Mouse (Mus musculus): ENCODE measurements around the gene Paqr5. TPM values are rescaled to one million over a fixed set of nuclear protein-coding genes. Genes with fewer than 3 reads are reported as not detected.

Gene Paqr5
- polyA plus RNA-seq, 1 experiment from 2014 or later, result 0.38 TPM

DNA sequence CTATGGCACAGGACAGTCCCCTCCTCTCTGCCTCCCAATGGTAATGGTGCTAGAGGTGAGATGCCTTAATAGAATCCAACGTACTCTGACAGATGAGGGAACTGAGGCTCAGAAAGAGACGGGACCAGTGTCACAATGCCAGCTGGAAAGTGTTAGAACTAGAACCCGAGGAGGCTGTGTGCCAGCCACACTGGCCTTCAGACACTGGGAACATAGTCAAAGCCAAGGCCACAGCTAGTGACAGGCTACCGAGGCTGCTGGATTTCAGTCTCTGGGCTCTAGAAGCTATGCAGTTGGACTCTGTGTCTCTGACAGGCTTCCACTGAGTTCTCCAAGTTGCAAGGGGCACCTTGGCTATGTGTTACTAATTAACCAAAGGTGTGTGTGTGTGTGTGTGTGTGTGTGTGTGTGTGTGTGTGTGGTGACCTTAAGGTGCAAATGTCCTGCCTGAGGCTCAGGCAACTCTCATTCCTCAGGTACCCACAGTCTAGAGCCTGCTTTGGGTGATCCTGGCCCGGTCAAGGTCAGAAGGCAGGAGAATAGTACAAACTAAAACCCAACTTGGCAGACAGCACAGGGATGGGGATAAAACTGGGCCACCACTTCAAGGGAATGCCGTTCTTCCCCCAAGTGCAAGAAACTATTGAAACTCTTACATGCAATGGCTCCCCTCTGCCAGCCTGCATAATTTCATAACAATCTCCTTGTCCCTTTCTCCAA is 3.5 kb downstream of the Paqr5 start:
- no peak overlapping the region for H3K9ac ChIP-seq (ENCODE audit: low read length)
- H3K27me3 ChIP-seq (ENCODE audit: control insufficient read depth, insufficient read depth, low read length), result peaks cover 26% of the 10 kb centered on the region
- no peak for ATAC-seq (ENCODE audit: insufficient number of reproducible peaks, insufficient read depth, low FRiP score, low read depth)
- 80% methylated on average over 6 of the region's 6 CpGs for WGBS
- H3K4me1 ChIP-seq (ENCODE audit: control insufficient read depth in 2 of 2, insufficient read depth in 2 of 2, low read length in 2 of 2), result peaks cover 4 to 5% of the 10 kb centered on the region in 2 experiments; a peak in 1 of 4 replicates
- H3K9me3 ChIP-seq (ENCODE audit: control insufficient read depth, low read length), result no peaks in the 10 kb centered on the region
- H3K4me2 ChIP-seq (ENCODE audit: low read length), result no peak overlapping the region
- no peak overlapping the region for H3K4me3 ChIP-seq (ENCODE audit: control insufficient read depth in 1 of 2, insufficient read depth in 1 of 2, low read depth in 1 of 2, low read length in 2 of 2)
- no peaks in the 10 kb centered on the region for H3K36me3 ChIP-seq (ENCODE audit: control insufficient read depth, insufficient read depth, low read length)
- H3K27ac ChIP-seq (replicated peaks in 1 of 2; ENCODE audit: control insufficient read depth in 1 of 2, insufficient read depth in 1 of 2, low read depth in 2 of 2, low read length in 2 of 2), result no peak overlapping the region

DNA sequence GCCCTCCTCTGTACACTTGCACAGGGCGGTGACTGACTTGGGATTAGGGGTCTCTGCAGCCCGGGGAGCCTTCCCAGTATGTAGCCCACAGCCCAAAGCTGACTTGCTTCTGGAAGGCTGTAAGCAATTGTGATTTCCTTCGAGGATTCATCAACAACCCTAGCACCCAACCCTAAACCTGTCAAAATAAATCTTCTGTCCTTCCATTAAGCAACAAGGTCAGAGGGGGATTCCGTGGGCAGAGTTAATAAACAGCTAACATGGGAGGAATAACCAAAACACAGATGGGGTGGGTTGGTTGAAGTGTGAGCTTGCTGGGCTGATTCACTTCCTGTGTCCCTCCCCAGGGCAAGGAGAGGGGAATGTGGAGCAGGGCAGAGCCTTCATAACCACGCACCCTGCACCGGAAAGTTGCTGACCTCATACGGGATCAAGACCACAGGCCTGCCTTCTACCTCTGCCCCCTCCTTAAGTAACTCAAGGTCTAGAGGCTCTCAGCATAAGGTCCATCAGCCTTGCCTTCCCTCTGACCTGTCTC is 5.0 kb downstream of the Paqr5 start:
- no peak for ATAC-seq (ENCODE audit: insufficient number of reproducible peaks, insufficient read depth, low FRiP score, low read depth)
- Histone ChIP-seq H3K4me3 (ENCODE audit: control insufficient read depth in 1 of 2, insufficient read depth in 1 of 2, low read depth in 1 of 2, low read length in 2 of 2) (no peak overlapping the region), H3K27ac (replicated peaks in 1 of 2; ENCODE audit: control insufficient read depth in 1 of 2, insufficient read depth in 1 of 2, low read depth in 2 of 2, low read length in 2 of 2) (no peak overlapping the region), H3K27me3 (ENCODE audit: control insufficient read depth, insufficient read depth, low read length) (peaks cover 16% of the 10 kb centered on the region), H3K4me2 (ENCODE audit: low read length) (no peak overlapping the region), H3K9ac (ENCODE audit: low read length) (no peak overlapping the region), H3K9me3 (ENCODE audit: control insufficient read depth, low read length) (no peaks in the 10 kb centered on the region), H3K4me1 (ENCODE audit: control insufficient read depth in 2 of 2, insufficient read depth in 2 of 2, low read length in 2 of 2) (peaks cover 0 to 4% of the 10 kb centered on the region in 2 experiments; a peak in 1 of 4 replicates), H3K36me3 (ENCODE audit: control insufficient read depth, insufficient read depth, low read length) (no peaks in the 10 kb centered on the region)
- WGBS, result 67% methylated on average over 7 of the region's 7 CpGs

DNA sequence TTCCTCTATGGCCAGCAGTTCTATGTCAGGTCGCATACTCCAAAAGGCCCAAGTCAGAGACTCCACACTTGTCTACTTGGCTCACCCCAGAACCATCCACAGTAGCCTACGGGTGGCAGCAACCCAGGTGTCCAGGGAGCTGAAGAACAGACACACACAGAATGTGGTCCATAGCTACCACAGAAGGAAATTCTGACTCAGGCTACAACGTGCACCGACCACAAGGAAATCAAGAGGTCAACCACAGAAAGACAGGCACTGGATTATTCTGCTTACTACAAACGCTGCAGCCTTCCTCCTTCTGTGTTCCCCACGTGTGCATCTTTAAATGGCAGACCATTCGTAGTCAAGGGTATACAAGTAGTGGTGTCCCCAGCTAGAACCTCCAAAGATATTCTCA is 6.4 kb downstream of the Paqr5 start:
- ATAC-seq (ENCODE audit: insufficient number of reproducible peaks, insufficient read depth, low FRiP score, low read depth), result no peak
- Histone ChIP-seq H3K27me3 (ENCODE audit: control insufficient read depth, insufficient read depth, low read length) (peaks cover 11% of the 10 kb centered on the region), H3K4me3 (ENCODE audit: control insufficient read depth in 1 of 2, insufficient read depth in 1 of 2, low read depth in 1 of 2, low read length in 2 of 2) (no peak overlapping the region), H3K9me3 (ENCODE audit: control insufficient read depth, low read length) (no peaks in the 10 kb centered on the region), H3K36me3 (ENCODE audit: control insufficient read depth, insufficient read depth, low read length) (no peaks in the 10 kb centered on the region), H3K4me2 (ENCODE audit: low read length) (no peak overlapping the region), H3K4me1 (ENCODE audit: control insufficient read depth in 2 of 2, insufficient read depth in 2 of 2, low read length in 2 of 2) (no peaks in the 10 kb centered on the region; a peak in 1 of 4 replicates), H3K9ac (ENCODE audit: low read length) (no peak overlapping the region), H3K27ac (replicated peaks in 1 of 2; ENCODE audit: control insufficient read depth in 1 of 2, insufficient read depth in 1 of 2, low read depth in 2 of 2, low read length in 2 of 2) (no peak overlapping the region)
- WGBS, result 74% methylated on average over 7 of the region's 7 CpGs

DNA sequence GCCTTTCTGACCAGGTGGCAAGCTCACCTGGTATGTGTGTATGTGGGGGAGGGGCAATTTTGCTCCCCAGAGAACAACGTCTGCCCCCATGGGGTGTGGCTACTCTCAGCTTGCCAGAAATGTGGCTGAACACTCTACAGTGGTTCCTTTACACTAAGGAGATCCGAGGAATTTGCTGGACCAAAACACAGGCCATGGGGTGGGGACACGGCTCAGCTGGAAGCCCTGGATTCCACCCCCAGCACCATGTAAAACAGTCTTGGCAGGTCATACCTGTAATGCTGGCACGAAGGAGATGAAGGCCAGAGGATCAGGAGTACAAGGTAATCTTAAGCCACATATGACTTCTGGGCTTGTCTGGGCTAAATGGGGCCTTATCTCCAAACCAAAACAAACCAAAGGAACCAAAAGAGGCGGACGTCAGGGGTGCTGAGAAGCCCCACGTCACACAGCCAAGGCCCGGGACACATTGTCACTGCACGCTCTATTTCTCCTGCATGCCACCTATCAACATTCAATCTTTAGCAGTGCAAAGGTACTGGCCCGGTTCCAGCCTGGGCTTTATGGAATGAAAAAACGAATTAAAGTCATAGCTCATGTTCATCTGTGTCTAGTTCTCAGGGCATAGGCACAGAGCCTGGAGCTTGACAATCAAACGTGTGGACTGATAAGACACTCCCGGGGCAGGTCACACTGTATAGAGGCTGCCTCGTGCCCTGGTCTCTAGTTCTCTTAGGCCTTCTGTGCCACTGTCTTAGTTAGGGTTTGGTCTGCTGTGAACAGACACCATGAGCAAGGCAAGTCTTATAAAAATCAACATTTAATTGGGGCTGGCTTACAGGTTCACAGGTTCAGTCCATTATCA is 8.2 kb downstream of the Paqr5 start:
- ATAC-seq (ENCODE audit: insufficient number of reproducible peaks, insufficient read depth, low FRiP score, low read depth), result no peak; the same call in 1 of the 2 replicates
- no peak overlapping the region for H3K27ac ChIP-seq (replicated peaks in 1 of 2; ENCODE audit: control insufficient read depth in 1 of 2, insufficient read depth in 1 of 2, low read depth in 2 of 2, low read length in 2 of 2)
- H3K9me3 ChIP-seq (ENCODE audit: control insufficient read depth, low read length), result no peaks in the 10 kb centered on the region
- WGBS, result 34% methylated on average over 14 of the region's 14 CpGs
- no peaks in the 10 kb centered on the region for H3K36me3 ChIP-seq (ENCODE audit: control insufficient read depth, insufficient read depth, low read length)
- no peak overlapping the region for H3K4me2 ChIP-seq (ENCODE audit: low read length)
- peaks cover 1% of the 10 kb centered on the region; the same call in 1 of the 2 replicates for H3K27me3 ChIP-seq (ENCODE audit: control insufficient read depth, insufficient read depth, low read length)
- no peak overlapping the region for H3K4me3 ChIP-seq (ENCODE audit: control insufficient read depth in 1 of 2, insufficient read depth in 1 of 2, low read depth in 1 of 2, low read length in 2 of 2)
- no peak overlapping the region for H3K9ac ChIP-seq (ENCODE audit: low read length)
- H3K4me1 ChIP-seq (ENCODE audit: control insufficient read depth in 2 of 2, insufficient read depth in 2 of 2, low read length in 2 of 2), result no peaks in the 10 kb centered on the region; a peak in 1 of 4 replicates

DNA sequence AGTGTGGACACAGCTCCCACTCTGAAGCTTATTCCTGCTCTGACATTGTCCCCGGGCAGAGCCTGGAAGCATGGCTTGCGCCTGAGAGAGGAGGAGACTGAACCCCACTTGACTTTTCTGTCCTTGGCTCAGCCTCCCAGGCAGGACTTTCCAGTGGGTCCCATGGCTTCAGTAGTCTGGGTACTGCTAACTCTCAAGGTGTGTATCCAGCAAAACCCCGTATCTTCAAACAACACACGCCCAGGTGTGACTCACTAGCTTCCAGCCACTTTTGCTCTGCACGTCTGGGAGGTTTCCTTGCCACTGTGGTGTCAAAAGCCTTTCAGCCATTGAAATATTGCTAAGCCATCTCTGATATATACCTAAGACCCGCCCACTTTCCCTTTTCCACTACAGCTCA is 9.3 kb downstream of the Paqr5 start:
- 73% methylated on average over 6 of the region's 6 CpGs for WGBS

DNA sequence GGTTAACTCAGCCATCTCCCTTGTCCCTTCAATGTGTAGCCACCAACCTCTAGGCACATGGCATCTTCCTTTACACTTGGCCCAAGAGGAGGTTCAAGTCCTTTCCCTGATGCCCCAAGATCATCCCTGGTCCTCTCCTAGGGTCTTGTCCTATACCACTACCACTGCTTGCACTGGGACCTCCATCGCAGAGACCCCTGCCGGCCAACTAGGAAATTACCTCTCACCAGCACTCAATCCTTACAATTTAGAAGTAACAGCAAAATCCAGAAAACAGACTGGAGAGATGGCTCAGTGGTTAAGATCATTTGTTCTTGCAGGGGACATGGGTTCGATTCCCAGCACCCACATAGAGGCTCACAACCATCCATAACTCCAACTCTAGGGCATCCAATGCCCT is 11.2 kb downstream of the Paqr5 start:
- Histone ChIP-seq H3K9ac (ENCODE audit: low read length) (no peak overlapping the region), H3K36me3 (ENCODE audit: control insufficient read depth, insufficient read depth, low read length) (no peaks in the 10 kb centered on the region), H3K4me2 (ENCODE audit: low read length) (no peak overlapping the region), H3K4me3 (ENCODE audit: control insufficient read depth in 1 of 2, insufficient read depth in 1 of 2, low read depth in 1 of 2, low read length in 2 of 2) (no peak overlapping the region), H3K27me3 (ENCODE audit: control insufficient read depth, insufficient read depth, low read length) (no peaks in the 10 kb centered on the region), H3K9me3 (ENCODE audit: control insufficient read depth, low read length) (no peaks in the 10 kb centered on the region), H3K4me1 (ENCODE audit: control insufficient read depth in 2 of 2, insufficient read depth in 2 of 2, low read length in 2 of 2) (peaks cover 0 to 2% of the 10 kb centered on the region in 2 experiments; a peak in 1 of 4 replicates), H3K27ac (replicated peaks in 1 of 2; ENCODE audit: control insufficient read depth in 1 of 2, insufficient read depth in 1 of 2, low read depth in 2 of 2, low read length in 2 of 2) (no peak overlapping the region)
- 46% methylated on average over 3 of the region's 3 CpGs for WGBS
- ATAC-seq (ENCODE audit: insufficient number of reproducible peaks, insufficient read depth, low FRiP score, low read depth), result no peak

More for the DNA sequence above, 9.3 kb downstream of the Paqr5 start:
- no peaks in the 10 kb centered on the region; a peak in 1 of 4 replicates for H3K4me1 ChIP-seq (ENCODE audit: control insufficient read depth in 2 of 2, insufficient read depth in 2 of 2, low read length in 2 of 2)
- no peak for ATAC-seq (ENCODE audit: insufficient number of reproducible peaks, insufficient read depth, low FRiP score, low read depth)
- H3K4me2 ChIP-seq (ENCODE audit: low read length), result no peak overlapping the region
- no peak overlapping the region for H3K27ac ChIP-seq (replicated peaks in 1 of 2; ENCODE audit: control insufficient read depth in 1 of 2, insufficient read depth in 1 of 2, low read depth in 2 of 2, low read length in 2 of 2)
- H3K9ac ChIP-seq (ENCODE audit: low read length), result no peak overlapping the region
- no peaks in the 10 kb centered on the region for H3K27me3 ChIP-seq (ENCODE audit: control insufficient read depth, insufficient read depth, low read length)
- H3K36me3 ChIP-seq (ENCODE audit: control insufficient read depth, insufficient read depth, low read length), result no peaks in the 10 kb centered on the region
- H3K9me3 ChIP-seq (ENCODE audit: control insufficient read depth, low read length), result no peaks in the 10 kb centered on the region
- H3K4me3 ChIP-seq (ENCODE audit: control insufficient read depth in 1 of 2, insufficient read depth in 1 of 2, low read depth in 1 of 2, low read length in 2 of 2), result no peak overlapping the region

DNA sequence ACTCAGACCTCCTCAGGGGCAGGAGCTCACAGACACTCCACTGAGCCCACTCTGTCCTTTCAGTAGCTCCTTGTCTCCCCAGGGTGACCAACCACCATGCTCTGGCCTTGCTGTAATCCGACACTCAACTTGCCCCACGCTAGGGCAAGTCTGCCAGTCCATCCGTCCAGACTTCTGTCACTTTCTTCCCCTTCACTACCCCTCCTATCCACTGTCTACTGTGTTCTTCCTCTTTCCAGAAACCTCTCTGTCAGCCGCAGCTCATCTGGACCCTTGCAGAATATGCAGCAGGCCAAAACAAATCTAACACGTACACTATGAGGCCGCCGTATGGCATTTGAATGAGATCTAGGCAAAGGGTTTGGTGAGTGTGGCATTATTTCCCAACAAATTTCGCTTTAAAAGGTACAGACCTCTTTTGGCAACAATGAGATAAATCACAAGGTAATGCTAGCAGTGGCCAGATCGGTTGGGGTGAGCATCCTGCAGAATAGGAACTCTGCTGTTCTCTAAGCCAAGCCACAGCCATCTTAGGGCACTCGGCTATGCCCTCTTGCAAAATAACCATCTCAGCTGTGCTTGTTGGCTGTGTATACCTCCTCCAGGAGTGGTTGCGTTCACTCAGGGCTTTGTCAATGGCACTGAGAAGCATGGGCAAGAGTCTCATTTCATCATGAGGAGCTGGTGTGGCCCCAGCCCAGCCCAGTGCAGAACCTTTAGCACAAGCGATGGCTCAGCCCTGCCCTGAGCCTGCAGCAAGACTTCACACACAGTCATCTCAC is 13.1 kb downstream of the Paqr5 start:
- Histone ChIP-seq H3K9me3 (ENCODE audit: control insufficient read depth, low read length) (no peaks in the 10 kb centered on the region), H3K4me1 (ENCODE audit: control insufficient read depth in 2 of 2, insufficient read depth in 2 of 2, low read length in 2 of 2) (peaks cover 0 to 2% of the 10 kb centered on the region in 2 experiments; a peak in 1 of 4 replicates), H3K27ac (replicated peaks in 1 of 2; ENCODE audit: control insufficient read depth in 1 of 2, insufficient read depth in 1 of 2, low read depth in 2 of 2, low read length in 2 of 2) (no peak overlapping the region), H3K9ac (ENCODE audit: low read length) (no peak overlapping the region), H3K4me3 (ENCODE audit: control insufficient read depth in 1 of 2, insufficient read depth in 1 of 2, low read depth in 1 of 2, low read length in 2 of 2) (no peak overlapping the region), H3K36me3 (ENCODE audit: control insufficient read depth, insufficient read depth, low read length) (no peaks in the 10 kb centered on the region), H3K4me2 (ENCODE audit: low read length) (no peak overlapping the region), H3K27me3 (ENCODE audit: control insufficient read depth, insufficient read depth, low read length) (no peaks in the 10 kb centered on the region)
- no peak for ATAC-seq (ENCODE audit: insufficient number of reproducible peaks, insufficient read depth, low FRiP score, low read depth)
- 63% methylated on average over 12 of the region's 12 CpGs for WGBS
